Mouse (Mus musculus) cerebellum, postnatal 36 days (tissue): ENCODE measurements around the gene Dad1.

Experiments used
- DNase-seq, 2 experiments: peaks; one replicate each; pipeline ENCODE4 v3.0.0; 2021 to 2022; ENCODE audit warnings: mixed read lengths in 2 of 2

Dad1 gene

DNA sequence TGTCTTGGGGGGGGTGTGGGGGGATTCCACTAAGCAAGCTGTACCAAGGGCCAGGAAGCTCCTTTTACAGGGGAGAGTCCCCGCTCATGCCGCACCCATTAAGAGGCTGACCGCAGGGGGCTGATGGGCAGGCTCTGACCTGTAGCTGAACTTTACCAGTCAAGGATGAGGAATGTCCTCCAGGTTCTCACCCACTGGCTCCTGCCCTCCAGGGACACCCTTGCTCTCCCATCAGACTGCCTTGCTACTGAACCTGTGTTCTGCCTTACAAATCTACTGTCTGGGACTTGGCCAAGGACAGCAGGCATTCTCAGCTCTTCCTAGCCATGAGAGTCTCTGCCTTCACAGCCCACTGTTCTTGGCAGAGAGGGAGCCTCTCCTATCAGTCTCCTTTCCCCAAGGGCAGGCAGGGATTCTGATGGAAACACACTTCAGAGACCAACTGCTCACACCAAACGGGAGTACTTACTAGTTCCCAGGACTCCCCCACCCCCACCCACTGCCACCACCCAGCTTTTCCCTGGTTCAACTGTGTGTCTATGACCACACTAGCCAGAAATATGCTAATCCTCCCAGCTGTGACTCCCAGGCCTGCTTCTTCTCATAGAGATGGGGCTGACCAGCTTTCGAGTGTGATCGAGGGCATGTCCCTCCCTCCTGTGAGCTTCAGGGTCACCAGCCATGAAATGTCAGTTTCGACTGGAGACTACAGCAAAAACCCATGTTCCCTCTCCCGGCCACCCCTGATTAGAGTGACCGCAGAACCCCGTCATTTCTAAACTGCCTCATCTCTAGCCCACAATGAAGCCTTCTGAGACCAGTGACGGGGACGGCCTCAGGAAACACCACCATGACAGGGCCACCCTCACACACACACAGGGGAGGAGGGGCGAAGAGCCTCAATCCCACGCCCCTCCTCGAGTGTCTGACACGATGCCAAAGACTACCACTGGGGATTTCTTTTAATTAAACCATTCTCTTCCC is 29.1 kb downstream of the Dad1 start:
- DNase-seq = no peak

DNA sequence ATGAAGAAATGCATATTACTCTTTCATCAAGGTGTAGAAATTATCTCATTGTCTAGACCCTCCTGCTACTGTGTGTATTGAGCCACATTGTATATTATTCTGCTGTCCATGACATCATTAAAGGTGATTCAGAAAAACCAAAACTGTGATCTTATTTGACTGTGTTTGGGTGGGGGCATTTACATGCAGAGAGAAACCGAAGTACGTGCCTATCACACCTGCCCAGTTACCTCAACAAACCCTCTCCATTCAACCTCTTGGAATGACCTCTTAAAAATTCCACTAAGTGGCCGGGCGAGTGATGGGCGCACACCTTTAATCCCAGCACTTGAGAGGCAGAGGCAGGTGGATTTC is 29.9 kb downstream of the Dad1 start:
- no peak for DNase-seq

DNA sequence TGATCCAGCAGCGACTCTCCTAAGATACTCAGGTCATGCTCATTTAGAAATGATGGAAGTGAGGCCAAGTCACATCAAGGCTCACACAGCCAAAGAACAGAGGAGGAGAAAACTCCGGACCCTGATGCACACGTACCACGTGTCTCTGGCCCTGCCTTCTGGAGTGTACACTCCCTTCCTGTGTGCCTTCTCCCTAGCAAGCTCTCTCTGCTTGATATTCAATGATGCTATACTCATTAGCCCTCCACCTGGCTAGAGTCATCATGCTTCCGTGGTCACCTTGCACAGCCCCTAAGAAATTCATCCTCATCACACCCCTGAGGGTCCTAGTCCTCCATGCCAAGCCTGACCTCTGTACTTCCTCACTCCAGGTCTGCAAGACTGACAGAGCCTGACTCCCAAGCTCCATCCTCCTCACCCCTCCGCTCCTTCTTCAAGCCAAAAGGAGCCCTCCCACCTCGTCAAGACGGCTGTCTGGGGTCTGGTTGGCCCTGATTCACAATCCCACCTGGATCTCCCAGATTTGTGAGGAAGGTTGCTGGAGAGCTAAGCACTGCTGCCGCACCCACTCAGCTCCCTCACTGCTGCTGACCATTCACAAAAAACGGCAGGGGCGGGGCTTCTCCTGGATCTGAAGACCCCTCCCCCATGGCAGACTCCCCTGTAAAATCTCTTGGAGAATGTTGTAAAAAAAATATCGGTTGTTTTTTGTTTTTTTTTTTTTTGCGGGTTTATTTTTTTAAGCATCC is 30.4 kb downstream of the Dad1 start:
- DNase-seq = no peak

DNA sequence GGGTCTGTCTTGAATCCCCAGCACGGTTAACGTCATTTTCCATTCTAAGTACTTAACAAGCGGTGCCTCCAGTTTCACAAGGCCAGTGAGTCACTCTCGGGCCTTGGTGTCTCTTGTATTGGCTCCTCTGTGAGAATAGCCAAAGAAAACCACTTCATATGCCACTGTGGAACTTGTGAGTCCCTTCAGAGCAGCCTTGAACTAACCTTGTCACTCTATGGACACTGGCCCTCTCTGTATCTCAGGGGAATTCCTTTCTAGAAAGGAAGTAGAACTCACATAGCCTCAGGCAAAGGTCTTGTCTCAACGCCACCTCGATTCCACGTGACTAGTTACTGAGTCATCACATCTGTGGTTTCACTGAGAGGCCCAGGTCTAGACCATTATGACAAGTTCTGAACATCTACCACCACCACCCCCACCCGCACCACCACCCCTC is 31.6 kb downstream of the Dad1 start:
- no peak for DNase-seq

DNA sequence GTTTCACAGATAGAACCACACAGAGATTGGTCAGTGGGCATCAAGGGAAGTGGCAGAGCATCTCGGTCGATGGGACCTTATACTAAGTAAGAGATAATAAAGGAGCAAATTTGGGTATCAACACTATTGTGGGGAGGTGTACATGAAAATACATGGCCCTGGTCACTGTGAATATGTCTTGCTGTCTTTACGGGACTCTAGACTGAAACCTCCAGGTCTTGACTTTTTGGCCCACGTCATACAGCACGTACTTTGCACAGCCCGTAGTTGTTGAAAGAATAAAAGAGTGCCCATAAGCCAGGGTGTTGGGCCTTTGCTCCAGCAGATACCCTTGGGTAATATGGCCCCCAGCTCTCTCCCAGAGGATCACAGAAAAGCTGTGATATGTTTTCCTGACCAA is 32.3 kb downstream of the Dad1 start:
- no peak for DNase-seq

DNA sequence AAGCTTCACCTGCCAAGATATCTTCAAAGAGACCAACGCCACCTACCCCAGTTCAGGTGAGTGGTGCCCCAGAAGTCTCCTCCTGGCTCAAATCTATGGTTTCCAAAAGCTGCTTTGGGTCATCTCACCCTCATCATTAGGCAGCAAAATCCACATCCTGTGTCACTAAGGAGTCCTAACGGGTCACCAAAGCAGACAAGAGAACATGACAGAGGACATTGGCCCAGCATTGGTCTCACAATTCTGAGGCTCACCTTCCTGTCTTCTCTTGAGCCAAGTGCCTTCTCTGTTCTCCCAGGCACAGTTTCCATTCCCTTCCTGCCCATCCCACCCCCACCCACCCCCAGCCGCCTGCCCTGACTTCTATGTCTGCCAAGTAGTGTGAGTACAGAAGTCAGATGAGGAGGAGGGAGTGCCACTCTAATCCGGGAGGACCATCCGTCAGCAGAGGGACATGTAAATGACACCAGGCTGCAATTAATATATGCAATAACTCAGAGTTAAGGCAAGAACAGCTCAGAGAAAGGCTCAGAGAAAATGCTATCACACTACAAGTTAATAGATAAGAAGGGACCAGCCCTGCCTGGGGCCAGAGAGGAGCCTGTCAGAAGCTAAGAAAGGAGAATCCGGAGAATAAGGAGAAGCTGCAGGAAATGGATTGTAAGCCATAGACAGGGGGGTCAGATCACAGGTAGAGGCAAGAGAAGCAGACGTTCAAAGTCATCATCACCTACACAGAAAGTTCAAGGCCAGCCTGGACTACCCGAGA is 33.0 kb downstream of the Dad1 start:
- DNase-seq = no peak

DNA sequence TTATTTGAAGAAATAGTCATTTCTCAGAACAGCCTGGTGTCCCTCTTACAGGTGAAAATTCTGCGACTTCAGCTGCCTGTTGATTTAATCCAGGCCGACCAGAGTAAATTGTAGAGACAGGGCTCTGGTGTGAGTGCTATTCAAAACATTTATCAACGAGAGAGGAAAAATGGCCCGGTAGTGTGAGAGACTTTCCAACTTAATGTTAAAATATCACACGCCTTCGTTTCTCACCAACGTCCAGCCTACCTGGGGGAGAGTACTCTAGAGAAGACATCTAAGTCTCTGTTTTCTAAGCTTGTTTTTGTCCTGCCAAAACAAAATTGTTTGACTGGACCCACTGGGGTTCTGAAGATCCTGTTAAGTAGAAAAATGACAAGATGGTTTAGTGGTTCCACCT is 34.1 kb downstream of the Dad1 start:
- no peak for DNase-seq

DNA sequence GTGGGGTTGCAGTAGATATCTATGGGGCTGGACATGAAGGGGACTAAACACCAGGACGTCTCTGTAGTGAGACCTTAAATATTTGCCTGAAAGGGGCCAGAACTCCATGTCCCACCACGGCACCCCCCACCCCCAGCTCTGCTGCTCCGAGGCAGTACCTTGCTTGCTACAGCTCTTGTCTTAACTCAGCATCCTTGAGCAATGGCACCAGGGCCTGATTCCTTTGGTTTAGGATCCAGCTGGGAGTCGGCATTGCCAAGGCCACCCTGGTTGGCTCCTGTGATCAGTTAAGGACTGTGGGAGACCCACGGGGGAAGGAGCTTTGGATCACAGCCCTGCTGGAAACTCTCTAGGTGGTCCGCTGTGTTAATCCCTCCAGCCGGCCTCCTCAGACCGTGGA is 34.6 kb downstream of the Dad1 start:
- no peak for DNase-seq

DNA sequence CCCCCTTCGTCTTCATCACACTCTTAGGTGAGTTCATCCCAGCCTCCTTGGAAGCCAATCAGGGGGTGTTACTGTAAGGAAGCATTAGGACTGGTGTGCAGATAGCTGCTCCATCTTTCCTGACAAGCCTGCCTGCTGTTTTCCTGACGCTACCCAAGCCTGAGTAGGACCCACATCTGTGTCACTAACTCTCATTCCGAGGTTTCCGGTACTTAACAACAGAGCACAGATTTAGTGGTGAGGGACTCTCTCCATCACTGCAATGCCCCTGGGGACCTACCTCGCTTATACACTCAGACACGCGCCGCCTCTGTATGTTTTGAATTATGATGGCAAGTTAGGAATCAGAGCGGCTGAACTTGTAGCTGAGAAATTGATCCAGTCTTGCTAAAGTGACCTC is 35.2 kb downstream of the Dad1 start:
- no peak for DNase-seq

DNA sequence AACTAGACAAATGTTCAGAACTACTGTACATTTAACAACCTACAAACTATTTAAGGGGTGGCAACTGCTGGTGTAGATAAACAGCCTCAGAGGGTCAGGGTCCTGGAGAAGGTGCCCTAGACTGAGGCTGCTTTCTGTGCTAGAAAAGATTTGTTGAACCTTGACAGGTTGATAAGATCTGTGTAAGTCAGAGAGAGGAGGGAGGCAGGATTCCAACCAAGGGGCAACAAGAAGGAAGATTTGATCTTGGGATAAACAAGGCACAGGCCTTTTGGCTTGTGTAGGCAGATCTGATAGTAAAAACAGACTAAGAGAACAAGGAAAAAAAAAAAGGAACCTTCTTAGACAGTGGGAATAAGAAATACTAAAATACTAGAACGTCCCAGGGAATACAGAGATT is 35.7 kb downstream of the Dad1 start:
- no peak for DNase-seq

DNA sequence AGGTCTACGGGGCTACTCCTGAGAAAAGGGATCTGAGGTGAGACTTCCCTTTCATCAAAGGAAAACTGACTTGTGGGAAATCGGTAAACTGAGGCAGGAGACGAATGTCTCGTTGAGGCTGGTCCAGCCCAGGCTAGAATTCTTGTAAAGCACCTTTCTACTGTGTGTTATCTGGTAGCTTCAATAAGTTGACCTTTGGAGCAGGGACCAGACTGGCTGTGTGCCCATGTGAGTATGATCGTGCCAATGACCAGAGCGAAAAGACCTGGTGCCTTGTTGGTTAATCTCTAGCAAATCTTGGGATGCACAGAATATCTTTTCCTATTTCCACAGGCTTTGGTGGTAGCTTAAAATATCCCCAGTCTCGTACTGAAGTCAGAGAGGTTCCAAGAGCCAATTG is 37.8 kb downstream of the Dad1 start:
- DNase-seq = no peak

DNA sequence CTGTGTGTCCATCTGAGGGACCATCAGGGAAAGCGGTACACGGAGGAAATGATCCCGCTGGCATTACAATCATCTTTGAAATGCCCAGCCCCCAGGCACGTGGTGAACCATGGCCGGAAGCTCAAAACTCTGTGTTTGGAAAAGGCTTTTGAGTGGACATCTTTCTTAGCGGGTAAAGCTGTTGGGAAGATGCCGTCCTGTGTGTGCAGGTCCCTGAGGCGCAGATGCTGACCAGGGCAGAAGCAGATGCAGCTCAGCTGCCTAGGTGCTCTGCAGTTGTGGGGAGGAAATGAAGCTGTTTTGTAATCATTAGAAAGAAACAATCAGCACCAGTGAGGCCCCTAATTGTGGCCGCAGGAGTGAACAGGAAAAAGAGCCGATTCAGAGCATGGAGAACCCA is 39.0 kb downstream of the Dad1 start:
- DNase-seq = no peak

DNA sequence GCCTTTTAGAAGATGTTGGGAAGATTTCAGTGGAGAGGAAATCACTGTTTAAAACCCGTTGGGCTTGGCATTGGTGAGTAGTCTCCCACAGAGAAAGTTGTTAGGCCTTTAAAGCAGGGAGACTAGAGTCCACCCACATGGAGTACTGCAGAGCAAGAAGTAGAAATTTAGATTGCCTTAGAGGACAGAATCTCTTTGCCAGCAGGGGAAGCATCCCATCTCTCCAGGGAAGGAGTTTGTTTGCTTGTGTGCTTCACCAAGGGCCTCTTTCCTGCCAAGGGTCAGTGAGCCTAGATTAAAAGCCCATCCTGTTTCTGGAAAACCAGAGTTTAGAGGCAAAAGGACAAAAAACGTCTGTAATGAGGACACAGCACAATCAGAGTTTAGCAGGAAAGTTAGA is 39.4 kb downstream of the Dad1 start:
- DNase-seq = no peak

DNA sequence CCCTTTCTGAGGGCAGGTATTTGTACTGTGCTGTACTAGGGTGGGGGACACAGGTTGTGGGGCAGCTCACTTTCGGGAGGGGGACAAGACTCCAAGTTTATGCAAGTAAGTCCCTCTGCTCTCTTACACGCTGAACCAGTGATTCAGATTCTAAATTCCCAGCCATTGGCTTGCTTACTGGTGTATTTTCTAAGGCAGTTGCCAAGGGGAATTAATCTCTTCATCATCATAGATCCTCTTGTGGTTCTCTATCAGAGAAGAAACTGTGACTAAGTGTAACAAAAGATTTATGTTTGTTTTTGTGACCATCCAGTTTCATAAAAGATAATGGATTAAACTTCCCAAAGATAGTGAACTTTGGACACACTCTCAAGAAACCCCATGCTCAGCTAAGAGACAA is 40.2 kb downstream of the Dad1 start:
- no peak for DNase-seq

DNA sequence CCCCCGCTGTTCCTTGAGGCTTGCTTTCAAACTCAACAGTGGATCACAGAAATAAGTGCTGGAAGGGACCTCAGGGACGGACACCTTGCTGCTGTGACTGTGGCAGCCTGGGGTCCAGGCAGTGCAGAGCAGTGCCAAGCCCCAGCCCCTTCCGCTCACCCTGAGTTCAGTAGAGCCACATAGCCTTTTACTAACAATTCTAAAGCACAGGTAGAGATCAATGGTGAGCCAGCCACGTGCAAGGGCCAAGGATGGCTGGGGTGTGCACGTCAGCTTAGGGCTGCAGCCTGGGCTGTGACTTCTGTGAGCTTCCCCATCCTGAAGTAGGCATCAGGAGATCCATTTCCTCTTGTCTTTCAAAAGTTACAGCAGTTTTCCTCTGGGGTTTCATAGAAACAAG is 42.1 kb downstream of the Dad1 start:
- DNase-seq = no peak

DNA sequence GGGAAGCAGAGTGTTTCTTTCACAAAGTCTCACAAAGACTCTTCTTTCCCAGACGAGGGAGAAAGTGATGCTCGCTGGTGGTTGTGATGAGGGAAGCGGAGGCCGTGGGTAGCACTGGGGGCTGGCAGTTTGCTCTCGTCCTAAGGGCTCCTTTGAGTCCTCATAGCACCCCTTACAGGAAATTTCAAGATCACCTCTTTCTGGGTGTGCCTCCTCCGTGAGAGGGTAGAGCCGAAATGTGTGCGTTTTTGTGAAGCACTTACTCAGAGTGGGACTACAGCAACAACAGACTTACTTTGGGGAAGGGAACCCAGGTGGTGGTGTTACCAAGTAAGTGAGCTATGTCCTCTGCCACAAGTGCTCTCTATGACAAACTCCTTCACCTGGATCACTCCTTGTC is 42.7 kb downstream of the Dad1 start:
- no peak for DNase-seq

DNA sequence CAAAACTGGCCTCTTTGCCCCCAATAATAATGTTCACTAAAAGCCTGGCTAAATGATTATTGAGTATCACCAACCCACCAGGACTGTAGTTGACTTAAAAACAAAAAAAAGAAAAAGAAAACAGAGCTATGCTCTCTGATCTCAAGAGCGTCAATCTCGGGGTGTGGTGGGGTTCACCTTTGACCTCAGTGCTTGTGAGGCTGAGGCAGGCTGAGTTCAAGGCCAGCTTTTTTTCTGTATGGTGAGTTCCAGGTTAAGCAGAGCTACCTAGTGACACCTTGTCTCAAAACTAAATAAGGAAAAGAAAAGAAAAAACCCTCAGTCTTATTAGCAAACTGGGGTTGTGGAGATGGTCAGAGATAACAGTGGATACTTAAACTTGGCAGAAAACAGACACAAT is 43.5 kb downstream of the Dad1 start:
- no peak for DNase-seq

DNA sequence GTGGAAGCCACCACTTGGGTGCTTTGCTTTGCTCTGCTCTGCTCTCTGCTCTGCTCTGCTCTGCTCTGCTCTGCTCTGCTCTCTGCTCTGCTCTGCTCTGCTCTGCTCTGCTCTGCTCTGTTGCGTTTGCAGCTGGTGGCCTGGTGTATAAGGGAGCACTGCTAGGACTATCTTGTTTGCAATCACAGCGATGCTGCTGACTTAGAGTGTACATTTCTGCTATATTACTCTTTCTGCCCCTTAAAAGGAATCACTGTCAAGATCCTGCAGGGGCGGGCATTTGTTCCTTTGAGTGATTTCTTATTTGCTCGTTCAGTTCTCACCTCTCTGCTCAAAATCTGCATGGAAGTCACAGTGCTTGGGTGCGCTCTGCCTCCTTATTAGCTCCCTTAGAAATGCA is 44.0 kb downstream of the Dad1 start:
- DNase-seq = no peak

DNA sequence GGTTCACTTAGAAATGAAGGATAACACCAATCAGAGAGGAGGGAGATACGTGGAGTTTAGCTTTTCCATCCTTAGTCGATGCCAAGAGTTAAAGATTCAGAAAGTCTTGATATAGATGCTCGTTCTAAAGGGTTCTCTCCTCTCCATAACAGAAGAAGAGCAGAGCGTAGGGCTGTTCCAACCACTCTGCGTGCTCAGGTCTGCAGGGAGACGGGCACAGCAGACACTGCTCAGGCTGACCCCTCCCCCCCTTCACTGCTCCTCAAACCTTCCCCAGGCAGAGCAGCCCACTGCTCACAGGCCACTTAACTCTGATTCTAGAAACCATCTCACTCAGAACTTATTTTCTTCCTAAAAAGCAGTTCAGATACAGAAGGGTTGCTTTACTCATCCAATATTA is 45.2 kb downstream of the Dad1 start:
- no peak for DNase-seq

DNA sequence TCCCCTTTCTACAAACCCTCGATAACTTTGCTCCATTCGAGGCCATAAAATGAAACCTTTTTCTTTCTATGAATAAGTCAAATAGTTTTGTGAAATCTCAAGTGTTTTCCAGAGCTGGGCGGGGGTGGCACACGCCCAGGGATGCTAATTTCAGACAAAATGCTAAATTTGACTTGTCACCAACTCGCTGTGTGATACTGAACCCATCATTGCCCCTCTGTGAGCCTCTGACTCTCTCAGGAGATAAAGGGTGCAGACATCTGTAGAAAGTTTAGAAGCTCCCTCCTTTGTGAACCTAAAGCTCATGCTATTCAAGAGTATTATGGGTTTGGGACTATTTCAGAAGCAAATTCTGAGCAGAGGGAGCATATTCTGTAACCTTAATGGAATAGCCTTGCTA is 46.0 kb downstream of the Dad1 start:
- DNase-seq = no peak

DNA sequence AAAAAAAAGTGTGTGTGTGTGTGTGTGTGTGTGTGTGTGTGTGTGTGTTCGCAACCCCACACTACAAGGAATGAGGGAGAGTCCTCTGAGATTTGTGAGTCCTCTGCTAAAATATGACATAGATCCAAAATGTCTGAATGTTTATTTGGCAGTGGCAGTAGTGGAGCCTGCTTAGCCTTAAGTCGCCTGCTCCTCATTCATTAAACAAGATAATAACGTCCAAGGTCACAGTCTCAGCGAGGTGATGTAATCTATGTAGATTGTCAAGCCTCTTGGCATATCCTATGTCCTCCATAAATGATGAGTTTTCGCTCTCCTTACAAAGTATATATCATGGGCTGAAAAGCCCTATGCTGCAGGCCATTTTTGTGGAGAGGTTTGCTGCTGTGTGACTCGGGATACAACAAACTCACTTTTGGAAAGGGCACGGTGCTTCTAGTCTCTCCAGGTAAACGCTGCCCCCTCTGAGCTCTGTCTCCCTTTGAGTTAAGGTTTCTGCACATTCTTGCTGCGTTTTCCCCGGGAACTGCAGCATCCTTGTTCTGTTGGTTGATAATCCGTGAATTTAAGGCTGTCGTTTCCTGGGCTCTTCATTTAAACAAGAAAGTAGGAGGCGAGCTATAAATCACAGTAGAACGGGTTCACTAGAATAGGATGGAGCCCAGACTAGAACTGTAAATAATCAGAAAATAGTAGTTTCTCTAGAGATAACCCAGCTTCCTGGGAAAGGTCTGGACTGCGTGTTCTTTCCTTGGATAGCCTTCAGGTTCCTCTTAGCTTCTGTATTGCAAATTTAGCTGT is 47.0 kb downstream of the Dad1 start:
- DNase-seq = no peak

DNA sequence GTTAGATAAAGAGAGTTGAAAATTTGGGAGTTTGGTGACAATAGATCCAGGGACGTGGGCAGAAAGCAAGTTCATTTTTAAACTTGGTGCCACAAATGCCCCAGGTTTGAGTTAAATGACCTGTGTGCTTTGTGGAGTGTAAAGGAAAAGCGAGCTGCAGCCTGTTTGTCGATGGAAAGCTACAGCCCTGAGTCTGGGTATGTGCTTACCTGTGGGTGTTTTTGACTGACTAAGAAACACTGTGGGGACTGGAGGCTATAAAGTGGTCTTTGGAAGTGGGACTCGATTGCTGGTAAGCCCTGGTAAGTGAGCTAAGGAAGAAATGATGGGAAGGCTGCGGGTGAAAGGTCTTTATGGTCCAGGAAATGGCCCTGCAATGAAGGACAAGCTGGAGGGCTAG is 47.6 kb downstream of the Dad1 start:
- no peak for DNase-seq

DNA sequence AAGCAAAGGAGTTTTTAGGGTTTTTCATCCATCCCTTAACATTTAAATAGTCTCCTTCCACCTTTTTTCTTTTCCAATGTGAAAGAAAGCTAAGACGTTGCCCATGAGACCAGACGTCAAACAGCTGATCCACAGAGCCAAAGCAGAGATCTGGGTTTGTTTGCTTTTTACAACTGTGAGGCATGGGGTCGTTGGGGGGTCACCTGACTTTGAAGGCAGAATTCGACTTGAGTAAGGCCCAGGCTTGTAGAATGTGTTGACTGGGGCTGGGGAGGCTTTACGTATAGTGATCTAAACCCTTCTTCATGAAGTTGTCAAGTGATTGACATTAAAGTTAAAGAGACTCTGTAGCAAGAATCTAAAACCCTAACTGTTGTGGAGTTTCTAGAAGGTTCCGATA is 48.0 kb downstream of the Dad1 start:
- no peak for DNase-seq
